ENCODE assay signal across 1 mouse cellular context in the genomic region with DNA sequence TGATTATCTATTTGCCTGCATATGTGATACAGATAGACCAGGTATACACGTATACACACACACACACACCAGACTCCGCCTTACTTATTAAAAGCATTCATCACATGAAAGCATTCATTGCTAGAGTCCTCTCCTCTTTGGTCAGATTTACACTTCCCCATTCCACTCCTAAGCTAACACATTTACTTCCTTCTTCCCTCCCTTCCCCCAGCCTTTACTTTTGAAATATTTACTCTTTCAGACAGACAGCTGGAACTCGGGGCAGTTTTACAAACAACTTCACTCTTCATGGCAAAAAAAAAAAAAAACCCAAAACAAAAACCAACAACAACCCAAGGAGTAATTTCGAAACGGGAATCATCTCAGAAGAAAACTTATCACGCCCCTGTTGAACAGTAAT.
A peak's percentile ranks its signal among the peaks of the same experiment; 100 is the strongest.
TF ChIP-seq lines count a peak whose summit lies in the region.

No protein-coding gene starts in this region.

TF ChIP-seq in CH12.LX, 34 proteins besides CTCF, POLR2A, EP300 and RAD21:
- TF ChIP-seq ELF1 (IDR thresholded peaks at IDR 0.05; ENCODE audit: low read depth, low read length) = 0 out of 2 replicates have a peak, but pooled peaks have one; percentile 22
- no peak for TF ChIP-seq MYC (IDR thresholded peaks at IDR 0.05; ENCODE audit: low read depth, low read length)
- TF ChIP-seq ZNF384 (IDR thresholded peaks at IDR 0.05; ENCODE audit: low read depth, low read length) = peak; percentile 38; the same call in 1 of the 2 replicates
- TF ChIP-seq ZKSCAN1 (IDR thresholded peaks at IDR 0.05; ENCODE audit: borderline replicate concordance, low read depth, low read length) = no peak
- TF ChIP-seq ETS1 (conservative IDR thresholded peaks at IDR 0.05; ENCODE audit: low read depth, low read length) = no peak; the same call in 1 of the 2 replicates
- 0 out of 2 replicates have a peak, but pooled peaks have one; percentile 40 for TF ChIP-seq CHD2 (IDR thresholded peaks at IDR 0.05; ENCODE audit: low read length)
- no peak for TF ChIP-seq GABPA (IDR thresholded peaks at IDR 0.05; ENCODE audit: insufficient replicate concordance, low read depth, low read length)
- TF ChIP-seq SIN3A (IDR thresholded peaks at IDR 0.05; ENCODE audit: low read length) = 0 out of 2 replicates have a peak, but pooled peaks have one; percentile 42
